Mouse (Mus musculus) cerebellum, adult (tissue): ENCODE data around the gene Thbd.

Source experiments
- ATAC-seq: cut with Nextera tagmentation; 2 replicates; pipeline ENCODE4 v1.9.2; 2017; ENCODE audit warnings: mild to moderate bottlenecking, moderate library complexity, mixed read lengths; ENCODE audit not compliant: insufficient number of reproducible peaks, low FRiP score, low TSS enrichment

Gene Thbd

DNA sequence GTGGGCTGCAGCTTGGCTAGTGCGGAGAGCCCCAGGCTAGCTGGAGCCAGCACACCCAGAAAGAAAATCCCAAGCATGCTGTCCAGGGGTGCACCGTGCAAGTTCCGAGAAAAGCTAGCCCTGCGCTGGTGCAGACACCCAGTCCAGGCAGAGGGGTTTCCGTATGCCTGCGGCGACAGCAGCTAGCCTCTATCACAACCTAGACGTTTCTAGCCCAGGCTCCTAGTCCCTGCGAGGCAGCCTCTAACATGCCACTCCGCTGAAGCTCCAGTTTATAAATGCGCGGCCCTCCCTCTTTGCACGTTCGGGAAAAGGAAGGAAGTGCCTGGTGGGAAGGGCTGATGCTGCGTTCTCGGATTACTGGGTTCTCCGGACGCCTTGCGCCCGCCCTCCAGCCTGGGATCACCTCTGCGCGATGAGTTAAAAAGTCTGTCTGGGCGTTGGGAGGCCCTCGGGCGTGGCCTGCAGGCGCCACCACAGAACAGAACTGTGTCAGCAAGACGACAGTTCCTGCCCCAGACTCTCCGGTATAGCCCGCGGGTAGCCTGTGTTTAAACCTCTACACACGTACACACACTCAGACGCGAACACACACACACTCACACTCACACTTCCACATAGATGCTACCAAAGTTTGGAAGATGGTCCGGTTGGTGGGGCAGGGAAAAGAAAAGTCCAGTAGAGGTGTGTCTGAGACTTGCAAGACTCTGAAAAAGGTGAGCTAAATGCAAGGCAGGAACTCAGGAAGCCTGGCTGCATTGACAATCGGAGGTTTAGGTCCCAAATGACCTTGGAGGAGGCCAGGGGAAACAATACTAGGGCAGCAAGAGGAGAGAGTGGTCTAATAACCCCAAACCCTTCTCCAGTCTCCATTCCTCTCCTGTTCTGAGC lies at the start of gene Thbd:
TSS of gene Thbd (minus strand) at position 319 of the 891 bp plus-strand sequence.
- no peak for ATAC-seq

DNA sequence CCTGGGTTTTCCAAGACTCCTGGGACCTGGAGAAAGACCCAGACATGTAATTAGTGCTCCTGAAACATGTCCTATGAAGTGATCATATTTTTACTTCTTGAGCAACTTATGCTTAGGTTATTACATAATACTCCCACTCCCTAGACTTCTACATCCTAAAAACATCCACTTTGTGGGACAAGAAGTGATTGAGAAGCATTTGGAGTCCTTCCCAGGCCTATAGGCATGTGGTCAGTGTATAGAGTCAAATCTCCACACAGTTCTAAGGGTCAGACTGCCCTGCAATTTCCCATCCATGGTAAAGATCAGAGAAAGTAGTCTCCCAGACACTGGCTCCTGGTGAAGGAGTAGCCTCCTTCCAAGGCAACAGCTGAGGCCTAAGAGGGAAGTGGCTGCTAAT lies 47.4 kb upstream of the Thbd start:
- ATAC-seq, result no peak

GRCm38 (mm10) chr2:148454014-148454542 lies 46.1 kb upstream of the Thbd start:
- ATAC-seq, result no peak

DNA sequence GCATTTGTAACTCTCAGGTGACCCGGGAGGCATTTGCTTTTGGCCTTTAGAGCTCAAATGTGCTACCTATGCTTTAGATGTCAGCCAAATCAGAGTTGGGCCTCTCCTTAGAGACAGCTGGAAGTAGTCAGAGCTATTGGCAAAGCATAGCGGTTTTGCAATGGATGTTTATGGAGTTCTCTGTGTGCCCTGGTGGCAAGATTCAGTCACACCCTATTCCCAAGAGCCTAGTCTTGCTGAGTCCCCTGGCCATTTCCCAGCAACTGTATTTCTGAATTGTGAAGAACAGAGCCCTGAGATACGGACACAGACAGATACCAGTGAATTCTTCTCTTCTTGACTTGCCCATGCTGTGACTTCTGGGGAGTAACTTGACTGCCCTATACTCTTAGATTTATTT lies 45.1 kb upstream of the Thbd start:
- ATAC-seq, result no peak

GRCm38 (mm10) chr2:148451498-148451897 lies 43.5 kb upstream of the Thbd start:
- ATAC-seq, result no peak

DNA sequence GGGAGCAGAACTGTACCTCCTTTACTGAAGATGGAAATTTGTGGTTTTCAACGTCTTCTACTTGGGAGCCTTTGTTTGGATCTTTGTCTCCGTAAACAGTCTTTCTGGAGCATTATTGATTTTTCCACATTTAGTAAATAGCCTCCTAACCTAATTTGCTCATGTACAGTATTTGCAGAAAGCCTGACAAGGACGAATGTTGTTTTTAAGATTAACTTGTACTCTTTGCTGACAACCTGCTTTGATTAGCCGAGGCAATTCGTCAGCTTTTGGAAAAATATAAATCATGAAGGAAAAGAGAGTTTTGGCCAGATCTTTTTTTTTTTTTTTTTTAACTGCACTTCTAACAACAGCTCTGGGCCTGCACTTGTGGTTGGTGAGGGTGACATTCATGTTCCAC lies 42.6 kb upstream of the Thbd start:
- no peak for ATAC-seq

GRCm38 (mm10) chr2:148449659-148450058 lies 41.7 kb upstream of the Thbd start:
- no peak for ATAC-seq

DNA sequence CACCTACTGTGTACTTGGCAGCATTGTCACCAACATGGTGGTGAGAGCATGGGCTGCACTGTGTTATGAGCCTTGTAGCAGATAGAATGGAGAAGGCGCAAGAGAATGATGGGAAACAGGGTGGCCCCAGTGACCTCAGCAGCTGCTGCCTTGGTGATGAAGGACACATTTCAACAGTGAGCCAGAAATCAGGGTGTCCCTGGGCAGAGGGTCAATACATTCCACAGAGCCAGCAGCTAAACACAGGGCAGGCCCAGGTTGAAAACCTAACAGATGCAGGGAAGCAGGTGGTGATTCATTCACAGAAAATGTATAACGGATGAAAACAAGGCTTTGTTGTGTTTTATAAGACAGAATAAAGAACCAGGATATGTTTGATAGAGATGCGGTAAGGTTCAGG lies 38.5 kb upstream of the Thbd start:
- no peak for ATAC-seq

DNA sequence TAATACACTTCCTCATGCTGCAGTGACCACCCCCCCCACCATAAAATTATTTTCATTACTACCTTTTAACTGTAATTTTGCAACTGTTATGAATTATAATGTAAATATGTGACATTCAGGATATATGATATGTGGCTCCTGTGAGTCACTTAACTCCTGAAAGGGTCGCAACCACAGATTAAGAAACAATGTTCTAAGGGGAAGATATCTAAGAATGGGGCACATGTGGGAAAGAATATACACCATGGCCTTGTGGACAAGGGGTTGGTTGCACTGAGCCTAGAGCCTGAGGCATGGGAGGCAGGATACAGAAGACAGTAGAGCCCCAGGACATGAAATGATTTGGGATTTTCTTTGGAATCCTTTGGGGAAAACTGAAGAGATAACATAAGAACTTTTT lies 37.6 kb upstream of the Thbd start:
- no peak for ATAC-seq

DNA sequence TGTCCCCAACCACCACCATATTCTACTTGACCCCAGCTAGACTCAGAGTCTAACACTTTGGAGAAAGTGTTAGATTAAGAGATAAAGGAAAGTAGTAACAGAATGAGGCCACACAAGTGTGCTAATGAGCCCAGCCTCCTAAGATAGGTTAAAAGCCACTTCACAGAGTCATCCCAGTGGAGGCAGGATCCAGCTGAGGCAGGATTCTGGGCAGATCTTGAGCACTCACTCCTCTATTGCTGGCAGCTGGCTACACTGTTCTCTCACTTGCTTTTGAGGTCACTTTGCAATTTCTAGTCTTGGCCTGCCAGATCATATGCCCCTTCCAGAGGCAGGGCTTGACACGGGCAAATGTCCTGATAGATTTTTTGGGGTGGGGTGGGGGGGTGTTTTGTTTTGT lies 36.5 kb upstream of the Thbd start:
- ATAC-seq, result no peak

GRCm38 (mm10) chr2:148443249-148443958 lies 35.4 kb upstream of the Thbd start, which contains the start of gene Cd93:
Gene Cd93, minus strand, starts transcription at chr2:148443563.
- no peak for ATAC-seq

GRCm38 (mm10) chr2:148442710-148443109 lies 34.7 kb upstream of the Thbd start:
- no peak for ATAC-seq

GRCm38 (mm10) chr2:148442172-148442571 lies 34.2 kb upstream of the Thbd start:
- ATAC-seq, result no peak

DNA sequence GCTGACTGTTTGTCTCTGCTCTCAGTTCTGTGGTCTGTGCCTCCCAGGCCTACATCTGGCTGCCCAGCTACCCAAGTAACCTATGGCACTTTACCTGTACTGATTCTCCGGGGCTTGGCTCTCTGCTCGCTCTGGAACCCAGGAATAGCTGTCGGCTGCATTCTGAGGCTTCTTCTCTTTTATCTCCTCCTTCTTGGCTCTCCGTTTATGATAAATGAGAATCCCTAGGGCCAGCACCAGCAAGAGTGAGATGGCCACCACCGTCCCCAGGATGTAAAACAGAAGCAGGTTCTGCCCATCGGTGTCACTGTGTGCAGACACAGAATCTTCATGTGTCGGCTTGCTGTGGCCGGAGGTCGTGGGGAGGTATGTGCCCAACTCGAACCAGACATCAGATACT lies 33.4 kb upstream of the Thbd start:
- no peak for ATAC-seq

GRCm38 (mm10) chr2:148439691-148440276 lies 31.8 kb upstream of the Thbd start:
- no peak for ATAC-seq

- no peak for ATAC-seq
Measured at GRCm38 (mm10) chr2:148436285-148436684, 28.3 kb upstream of the Thbd start.

DNA sequence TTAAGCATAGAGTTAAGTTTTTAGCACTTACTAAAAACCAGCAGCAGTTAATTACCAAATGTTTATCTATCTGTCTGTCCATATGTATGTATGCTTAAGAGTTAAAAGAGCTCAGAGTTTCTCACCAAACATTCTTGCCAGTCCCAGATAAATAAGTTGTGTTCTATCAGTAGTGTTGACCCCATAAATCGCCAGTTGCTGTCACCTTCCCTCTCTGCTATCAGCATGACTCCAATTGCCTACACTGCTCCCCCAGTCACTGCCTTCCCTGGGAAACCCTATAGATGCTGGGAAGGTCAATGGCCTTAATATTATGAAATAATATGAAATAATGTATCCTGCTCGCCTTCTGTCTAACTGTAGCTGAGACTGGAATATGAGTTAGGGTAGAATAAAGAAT lies 24.4 kb upstream of the Thbd start:
- no peak for ATAC-seq

GRCm38 (mm10) chr2:148430941-148431340 lies 23.0 kb upstream of the Thbd start:
- ATAC-seq, result no peak

- no peak for ATAC-seq
Measured at GRCm38 (mm10) chr2:148429001-148429505, 21.1 kb upstream of the Thbd start.

DNA sequence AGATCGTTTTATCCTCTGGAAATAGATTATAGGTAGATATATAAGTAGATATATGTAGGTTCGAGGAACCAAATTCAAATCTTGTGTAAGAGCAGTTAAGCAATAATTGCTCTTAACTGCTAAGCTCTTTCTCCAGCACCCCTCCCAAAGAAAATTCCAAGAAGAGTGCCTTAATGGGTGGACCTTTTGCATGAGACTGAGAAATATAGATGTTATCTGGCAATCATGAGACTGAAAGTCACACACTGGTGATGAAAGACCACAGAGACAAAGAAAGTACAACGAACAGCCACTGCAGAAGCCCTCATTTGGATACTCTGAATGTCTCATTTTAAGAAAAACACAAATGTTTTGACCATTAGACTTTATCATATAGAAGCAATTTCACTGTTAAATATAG lies 20.5 kb upstream of the Thbd start:
- ATAC-seq, result no peak

GRCm38 (mm10) chr2:148427553-148427952 lies 19.6 kb upstream of the Thbd start:
- ATAC-seq, result no peak
